Mouse (Mus musculus) limb, embryonic 11.5 days (tissue): ENCODE data around the gene Ptprg. TPM values are rescaled to one million over a fixed set of nuclear protein-coding genes. Genes with fewer than 3 reads are reported as not detected.

Experiments used
- ATAC-seq: fragments of 200-750 bp; cut with Nextera tagmentation; 2 replicates; pipeline ENCODE4 v1.8.0; 2017; ENCODE audit warnings: low read depth; ENCODE audit not compliant: insufficient number of reproducible peaks, low FRiP score, low TSS enrichment
- DNase-seq: peaks from one replicate; pipeline ENCODE4 v3.0.0-alpha.2; 2015; ENCODE audit warnings: low spot score
- H3K27ac ChIP-seq: fragments of 300-500 bp; sonication (generic); replicated peaks from 2 replicates; pipeline ENCODE4 v1.5.1; 2014; ENCODE audit warnings: low read depth, mild to moderate bottlenecking, low read length
- H3K27me3 ChIP-seq: fragments of 300-500 bp; sonication (generic); 2 replicates; pipeline ENCODE4 v1.6.1; 2014; ENCODE audit warnings: mild to moderate bottlenecking, low read length, mixed read lengths; ENCODE audit not compliant: control insufficient read depth, insufficient read depth
- H3K36me3 ChIP-seq: fragments of 300-500 bp; sonication (generic); 2 replicates; pipeline ENCODE4 v1.6.1; 2014; ENCODE audit warnings: mild to moderate bottlenecking, low read length, moderate library complexity, mixed read lengths; ENCODE audit not compliant: control insufficient read depth, insufficient read depth
- H3K4me1 ChIP-seq: fragments of 300-500 bp; sonication (generic); 2 replicates; pipeline ENCODE4 v1.6.1; 2014; ENCODE audit warnings: low read length, mixed read lengths; ENCODE audit not compliant: control insufficient read depth, insufficient read depth
- H3K4me2 ChIP-seq: fragments of 300-500 bp; sonication (generic); 2 replicates; pipeline ENCODE4 v1.6.1; 2014; ENCODE audit warnings: low read depth, mild to moderate bottlenecking, moderate library complexity; ENCODE audit not compliant: severe bottlenecking
- H3K4me3 ChIP-seq: fragments of 300-500 bp; sonication (generic); 2 replicates; pipeline ENCODE4 v1.5.1; 2014; ENCODE audit warnings: low read depth, low read length
- H3K9ac ChIP-seq: fragments of 300-500 bp; sonication (generic); 2 replicates; pipeline ENCODE4 v1.6.1; 2014; ENCODE audit warnings: mild to moderate bottlenecking, low read length
- H3K9me3 ChIP-seq: fragments of 300-500 bp; sonication (generic); 2 replicates; pipeline ENCODE4 v1.6.1; 2016; ENCODE audit warnings: low read length; ENCODE audit not compliant: control insufficient read depth
- WGBS: fragments of 180-500 bp; shearing (Covaris S2); extraction: QIAGEN DNeasy Blood & Tissue Kit; methylation state at CpG from one replicate; pipeline ENCODE4 v1.1.7; 2014; 5-methylcytosine and 5-hydroxymethylcytosine counted together
- polyA plus RNA-seq: library from polyadenylated mRNA; unstranded; fragments of >200 nt; fragmentation: Nextera tagmentation; extraction: Ambion mirVana; gene quantifications from 2 replicates; pipeline ENCODE4 v1.2.1, GENCODE M21; 2014

Gene Ptprg
- polyA plus RNA-seq, 1 experiment from 2014 or later = 33.8 TPM

GRCm38 (mm10) chr14:11864840-11865239 lies 311.5 kb downstream of the Ptprg start:
- H3K9me3 ChIP-seq = no peaks in the 10 kb centered on the region
- WGBS = 28% methylated on average over 3 of the region's 3 CpGs
- no peak overlapping the region for H3K4me3 ChIP-seq
- H3K36me3 ChIP-seq = no peaks in the 10 kb centered on the region
- H3K4me2 ChIP-seq = no peak overlapping the region
- H3K9ac ChIP-seq = no peak overlapping the region
- H3K4me1 ChIP-seq = peaks cover 9% of the 10 kb centered on the region
- DNase-seq (no peak), ATAC-seq (no peak)
- no peak overlapping the region for H3K27ac ChIP-seq
- no peaks in the 10 kb centered on the region for H3K27me3 ChIP-seq

DNA sequence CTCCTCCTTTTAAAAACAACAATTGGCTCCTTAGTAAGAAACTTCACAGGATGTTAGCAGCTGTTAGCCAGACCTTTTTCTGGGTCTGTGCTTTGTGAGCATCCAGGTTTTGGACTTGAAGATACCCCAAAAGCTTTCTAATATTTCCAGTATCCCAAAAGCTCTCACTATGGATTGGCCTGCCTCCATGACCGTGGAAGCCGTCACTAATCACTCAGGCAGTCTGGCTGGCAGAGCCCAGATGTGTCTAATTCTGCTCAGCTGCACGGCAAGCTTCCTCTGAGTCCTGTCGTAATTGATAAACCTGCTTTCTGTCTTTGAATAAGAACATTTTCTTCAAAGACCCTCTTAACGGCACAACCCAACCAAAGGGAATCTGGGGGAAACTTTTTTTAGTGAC lies 312.0 kb downstream of the Ptprg start:
- no peaks in the 10 kb centered on the region for H3K9me3 ChIP-seq
- H3K27me3 ChIP-seq = no peaks in the 10 kb centered on the region
- WGBS = 9% methylated on average over 5 of the region's 5 CpGs
- H3K27ac ChIP-seq = no peak overlapping the region
- no peak; the same call in 1 of the 2 replicates for ATAC-seq
- peaks cover 9% of the 10 kb centered on the region for H3K4me1 ChIP-seq
- H3K4me2 ChIP-seq = no peak overlapping the region
- no peaks in the 10 kb centered on the region for H3K36me3 ChIP-seq
- peak; percentile 47 for DNase-seq
- no peak overlapping the region for H3K9ac ChIP-seq
- H3K4me3 ChIP-seq = no peak overlapping the region

DNA sequence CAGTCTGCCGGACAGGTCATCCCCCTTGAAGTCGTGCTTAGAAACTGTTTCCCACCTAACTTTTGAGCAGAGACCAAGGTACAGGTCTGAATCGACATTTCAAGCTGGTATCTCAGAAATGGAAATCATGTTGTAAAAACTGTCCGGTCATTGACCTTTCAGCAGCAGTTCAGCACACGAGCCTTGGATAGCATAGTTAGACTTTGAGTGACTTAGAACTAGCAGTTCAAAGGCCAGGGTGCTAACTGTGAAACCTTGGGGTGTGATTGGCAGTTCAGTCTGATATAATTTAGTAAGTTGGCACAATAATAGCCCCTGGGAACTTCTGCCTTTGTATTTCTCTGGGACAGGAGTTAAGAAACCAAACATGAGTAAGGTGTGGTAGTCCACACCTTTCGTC lies 312.5 kb downstream of the Ptprg start:
- Histone ChIP-seq H3K9ac (no peak overlapping the region), H3K4me2 (no peak overlapping the region), H3K36me3 (no peaks in the 10 kb centered on the region), H3K27me3 (no peaks in the 10 kb centered on the region), H3K4me1 (peaks cover 9% of the 10 kb centered on the region), H3K27ac (no peak overlapping the region), H3K4me3 (no peak overlapping the region), H3K9me3 (no peaks in the 10 kb centered on the region)
- no peak for ATAC-seq
- no peak for DNase-seq
- 64% methylated on average over 6 of the region's 6 CpGs for WGBS

- DNase-seq = no peak
- Histone ChIP-seq H3K9ac (no peak overlapping the region), H3K4me1 (peaks cover 9% of the 10 kb centered on the region), H3K27ac (no peak overlapping the region), H3K9me3 (no peaks in the 10 kb centered on the region), H3K4me3 (no peak overlapping the region), H3K4me2 (no peak overlapping the region), H3K27me3 (no peaks in the 10 kb centered on the region), H3K36me3 (no peaks in the 10 kb centered on the region)
- 79% methylated on average over 7 of the region's 7 CpGs for WGBS
- ATAC-seq = no peak
Observed at GRCm38 (mm10) chr14:11866416-11866815, 313.1 kb downstream of the Ptprg start.

DNA sequence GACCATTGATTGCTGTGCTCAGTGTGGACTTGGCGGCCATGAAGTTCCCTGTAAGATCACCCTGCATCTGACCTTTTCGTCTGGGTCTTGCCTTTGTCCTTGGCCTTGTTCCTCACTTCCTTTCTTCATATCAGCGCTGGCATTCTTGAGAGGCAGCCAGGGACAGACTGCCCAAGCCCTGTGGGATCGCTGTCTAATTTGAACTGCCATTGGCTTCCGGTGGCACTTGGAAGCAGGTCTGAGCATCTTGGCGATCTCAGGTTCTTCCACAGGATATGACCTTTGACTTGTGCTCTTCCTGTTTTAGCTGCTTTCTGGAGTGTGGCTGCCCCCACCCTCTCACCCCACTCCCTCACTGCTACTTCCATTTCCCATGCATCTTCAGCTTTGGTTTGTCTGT lies 315.3 kb downstream of the Ptprg start:
- no peak overlapping the region for H3K27ac ChIP-seq
- no peak for DNase-seq
- H3K4me3 ChIP-seq = no peak overlapping the region
- H3K4me1 ChIP-seq = peaks cover 9% of the 10 kb centered on the region
- no peaks in the 10 kb centered on the region for H3K36me3 ChIP-seq
- H3K27me3 ChIP-seq = no peaks in the 10 kb centered on the region
- H3K9me3 ChIP-seq = no peaks in the 10 kb centered on the region
- no peak for ATAC-seq
- WGBS = 45% methylated on average over 6 of the region's 6 CpGs
- H3K9ac ChIP-seq = no peak overlapping the region
- H3K4me2 ChIP-seq = no peak overlapping the region

DNA sequence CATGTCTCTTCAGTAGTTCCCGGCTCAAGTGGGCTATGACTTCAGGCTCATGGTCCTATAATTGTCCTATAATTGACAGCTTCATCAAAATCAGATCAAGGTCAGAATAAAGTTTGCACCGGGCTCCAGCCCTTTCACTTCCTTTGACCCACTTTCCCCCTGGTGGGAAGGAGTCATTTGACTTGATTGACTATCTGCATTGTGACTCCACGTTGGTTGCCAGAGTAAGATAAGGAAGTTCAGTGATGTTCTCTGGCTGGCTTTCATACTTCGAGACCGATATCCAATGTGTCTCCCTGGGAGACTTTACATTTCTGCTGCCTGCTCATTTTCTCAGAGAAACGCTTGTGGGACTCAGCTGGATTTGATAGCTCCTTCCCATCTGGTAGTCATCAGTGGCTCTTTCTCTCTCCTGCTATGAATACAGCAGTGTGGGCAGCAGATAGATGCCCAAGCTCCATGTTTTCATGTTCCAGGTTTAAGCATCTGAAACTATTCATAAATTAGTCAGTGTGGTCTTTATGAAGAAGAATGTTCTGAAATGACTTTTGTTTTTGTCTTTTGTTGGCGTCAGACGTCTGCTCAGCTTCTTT lies 318.5 kb downstream of the Ptprg start:
- no peaks in the 10 kb centered on the region for H3K36me3 ChIP-seq
- no peak overlapping the region for H3K9ac ChIP-seq
- H3K27me3 ChIP-seq = no peaks in the 10 kb centered on the region
- no peak overlapping the region for H3K4me2 ChIP-seq
- 27% methylated on average over 8 of the region's 8 CpGs for WGBS
- H3K4me3 ChIP-seq = no peak overlapping the region
- ATAC-seq (no peak), DNase-seq (peak; percentile 40)
- H3K4me1 ChIP-seq = peaks cover 3% of the 10 kb centered on the region
- H3K9me3 ChIP-seq = no peaks in the 10 kb centered on the region
- no peak overlapping the region for H3K27ac ChIP-seq

DNA sequence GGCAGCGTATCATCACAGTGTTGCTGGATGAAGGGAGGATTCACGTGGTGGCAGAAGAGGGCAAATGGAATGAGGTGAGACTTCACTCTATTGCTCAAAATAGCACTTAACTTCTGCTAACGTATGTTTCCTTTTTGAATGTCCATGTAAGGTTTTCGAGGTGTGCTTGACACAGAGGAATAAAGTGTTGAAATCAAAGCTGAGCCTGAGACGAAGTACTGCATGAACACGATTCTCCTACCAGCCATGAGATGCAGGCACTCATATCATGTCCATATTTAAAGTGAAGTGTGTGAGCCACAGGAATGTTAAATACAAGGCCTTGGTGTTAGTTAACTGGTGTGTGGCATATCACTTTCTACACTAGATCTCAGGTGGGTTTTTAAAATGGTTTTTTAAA lies 320.9 kb downstream of the Ptprg start:
- Histone ChIP-seq H3K4me1 (no peaks in the 10 kb centered on the region; the same call in none of the 2 replicates), H3K27ac (no peak overlapping the region), H3K4me2 (no peak overlapping the region), H3K27me3 (no peaks in the 10 kb centered on the region), H3K4me3 (no peak overlapping the region), H3K36me3 (no peaks in the 10 kb centered on the region), H3K9ac (no peak overlapping the region), H3K9me3 (no peaks in the 10 kb centered on the region)
- DNase-seq (no peak), ATAC-seq (no peak)
- WGBS = 83% methylated on average over 6 of the region's 6 CpGs

- DNase-seq (no peak), ATAC-seq (no peak)
- Histone ChIP-seq H3K36me3 (no peaks in the 10 kb centered on the region), H3K27me3 (no peaks in the 10 kb centered on the region), H3K27ac (no peak overlapping the region), H3K9me3 (no peaks in the 10 kb centered on the region), H3K4me2 (no peak overlapping the region), H3K4me1 (no peaks in the 10 kb centered on the region; the same call in none of the 2 replicates), H3K9ac (no peak overlapping the region), H3K4me3 (no peak overlapping the region)
- WGBS = 92% methylated on average over 11 of the region's 11 CpGs
Observed at GRCm38 (mm10) chr14:11874960-11875889, 321.9 kb downstream of the Ptprg start.
